Mouse (Mus musculus): Measurements from ENCODE around the gene Bend4. TPM values are rescaled to one million over a fixed set of nuclear protein-coding genes. Genes with fewer than 3 reads are reported as not detected.

The Bend4 gene
- total and polyA plus RNA-seq, 2 experiments from 2014 or later = 5.8 to 11.2 TPM

DNA sequence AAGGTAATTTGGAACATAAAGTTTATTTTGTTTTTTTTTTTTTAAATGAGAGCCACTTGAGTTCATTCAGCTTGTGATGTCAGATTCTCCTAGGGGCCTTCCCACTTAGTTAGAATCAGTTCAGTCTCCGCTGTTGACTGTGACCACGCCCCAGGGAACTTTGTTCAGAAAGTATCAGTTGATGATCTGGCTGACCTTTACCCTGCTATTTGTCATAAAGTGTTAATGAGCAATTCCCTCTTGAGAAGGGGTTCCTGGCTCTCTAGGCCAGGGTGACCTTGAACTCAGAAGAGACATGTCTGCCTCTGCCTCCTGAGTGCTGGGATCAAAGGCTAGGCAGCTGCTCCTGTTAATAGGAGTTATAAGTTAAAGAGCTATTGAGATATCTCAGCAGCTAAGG is 81.0 kb downstream of the Bend4 start:
- DNase-seq (ENCODE audit: low spot score) (no peak), ATAC-seq (ENCODE audit: insufficient read depth, low read depth) (no peak)
- WGBS = 87% methylated on average over 2 of the region's 2 CpGs
- H3K9ac ChIP-seq (replicated peaks; ENCODE audit: low read depth, low read length) = no peak overlapping the region
- no peaks in the 10 kb centered on the region for H3K27me3 ChIP-seq (ENCODE audit: control insufficient read depth, insufficient read depth, low read length)
- TF ChIP-seq CTCF (IDR thresholded peaks at IDR 0.05; ENCODE audit: low read depth) (no peak), EP300 (IDR thresholded peaks at IDR 0.05; ENCODE audit: low read depth) (no peak)
- H3K4me3 ChIP-seq (ENCODE audit: low read depth, low read length) = no peak overlapping the region
- no peaks in the 10 kb centered on the region for H3K4me1 ChIP-seq (ENCODE audit: control insufficient read depth, insufficient read depth)
- no peaks in the 10 kb centered on the region for H3K9me3 ChIP-seq (replicated peaks; ENCODE audit: control insufficient read depth, low read length)
- peaks cover 81% of the 10 kb centered on the region for H3K36me3 ChIP-seq (replicated peaks; ENCODE audit: control insufficient read depth, insufficient read depth, low read length)
- no peak overlapping the region for H3K27ac ChIP-seq (ENCODE audit: low read depth)
- no peak overlapping the region for H3K4me2 ChIP-seq (ENCODE audit: low read depth, low read length)

Other genes starting within 250 kb of the Bend4 start
- gene Tmem33, start 167.7 kb downstream of the Bend4 start, total RNA-seq (2014; rRNA removed; ENCODE audit: low replicate concordance) = 24.9 and 50.3 TPM in 2 replicates
- gene Tmem33, start 167.7 kb downstream of the Bend4 start, polyA plus RNA-seq (2015; fragmentation: Nextera tagmentation; extraction: Ambion mirVana) = 42.7 and 50.0 TPM in 2 replicates
- gene Slc30a9, start 121.4 kb downstream of the Bend4 start, total RNA-seq (2014; rRNA removed; ENCODE audit: low replicate concordance) = 81.6 and 87.2 TPM in 2 replicates
- 121 TPM in 2 replicates for gene Slc30a9, start 121.4 kb downstream of the Bend4 start, polyA plus RNA-seq (2015; fragmentation: Nextera tagmentation; extraction: Ambion mirVana)
- 1.6 and 4.3 TPM in 2 replicates for gene Shisa3, start 179.6 kb upstream of the Bend4 start, total RNA-seq (2014; rRNA removed; ENCODE audit: low replicate concordance)
- gene Shisa3, start 179.6 kb upstream of the Bend4 start, polyA plus RNA-seq (2015; fragmentation: Nextera tagmentation; extraction: Ambion mirVana) = 0.67 and 1.1 TPM in 2 replicates

Measured in heart, postnatal 0 days (tissue).